Mouse (Mus musculus): Measurements from ENCODE around the gene Pard3. TPM values are rescaled to one million over a fixed set of nuclear protein-coding genes. Genes with fewer than 3 reads are reported as not detected.

The Pard3 gene
- total and polyA plus RNA-seq, 3 experiments = 0.51 to 1.3 (median 0.94) TPM

GRCm38 (mm10) chr8:127338183-127338582 is 274.5 kb downstream of the Pard3 start:
- no peaks in the 10 kb centered on the region for H3K4me1 ChIP-seq (ENCODE audit: control insufficient read depth in 1 of 2, insufficient read depth in 2 of 2)
- no peak for TF ChIP-seq MYC (IDR thresholded peaks at IDR 0.05; ENCODE audit: low read depth, low read length)
- TF ChIP-seq USF2 (conservative IDR thresholded peaks at IDR 0.05; ENCODE audit: low read depth, low read length) = no peak
- no peak for TF ChIP-seq GABPA (IDR thresholded peaks at IDR 0.05; ENCODE audit: insufficient replicate concordance, low read depth, low read length)
- H3K9ac ChIP-seq (ENCODE audit: insufficient read depth, low read depth) = no peak overlapping the region
- in situ Hi-C loops (cut with MboI; ENCODE audit: low pct_ligation_motif_present, low pct_unique_long_range_greater_than_20kb, low sequenced_read_pairs) (no loop called here), dilution Hi-C loops (cut with MboI; ENCODE audit: extremely low pct_ligation_motif_present, extremely low pct_unique_long_range_greater_than_20kb, low sequenced_read_pairs) (no loop called here)
- H3K27ac ChIP-seq (ENCODE audit: insufficient read depth, low read depth) = no peak overlapping the region
- H3K4me3 ChIP-seq (replicated peaks in 1 of 3; ENCODE audit: low read depth in 2 of 3, low read length in 2 of 3, poor library complexity in 1 of 3) = no peak overlapping the region
- H3K4me2 ChIP-seq (ENCODE audit: insufficient read depth, low read depth, poor library complexity, severe bottlenecking) = no peak overlapping the region
- H3K36me3 ChIP-seq (replicated peaks in 1 of 2; ENCODE audit: control insufficient read depth in 1 of 2, insufficient read depth in 1 of 2, low read length in 1 of 2) = no peaks in the 10 kb centered on the region
- H3K79me2 ChIP-seq (replicated peaks; ENCODE audit: control insufficient read depth, extremely low read depth, insufficient read depth, poor library complexity, severe bottlenecking) = no peaks in the 10 kb centered on the region
- H3K9me3 ChIP-seq (replicated peaks; ENCODE audit: low read length) = no peaks in the 10 kb centered on the region
- H3K27me3 ChIP-seq (replicated peaks) = no peaks in the 10 kb centered on the region
- no peak for DNase-seq (ENCODE audit: extremely low read depth)

GRCm38 (mm10) chr8:127341046-127341445 is 277.4 kb downstream of the Pard3 start:
- Histone ChIP-seq H3K9ac (ENCODE audit: insufficient read depth, low read depth) (no peak overlapping the region), H3K27me3 (replicated peaks) (no peaks in the 10 kb centered on the region), H3K36me3 (replicated peaks in 1 of 2; ENCODE audit: control insufficient read depth in 1 of 2, insufficient read depth in 1 of 2, low read length in 1 of 2) (no peaks in the 10 kb centered on the region), H3K4me3 (replicated peaks in 1 of 3; ENCODE audit: low read depth in 2 of 3, low read length in 2 of 3, poor library complexity in 1 of 3) (no peak overlapping the region), H3K4me1 (ENCODE audit: control insufficient read depth in 1 of 2, insufficient read depth in 2 of 2) (no peaks in the 10 kb centered on the region), H3K27ac (ENCODE audit: insufficient read depth, low read depth) (no peak overlapping the region), H3K4me2 (ENCODE audit: insufficient read depth, low read depth, poor library complexity, severe bottlenecking) (no peak overlapping the region), H3K79me2 (replicated peaks; ENCODE audit: control insufficient read depth, extremely low read depth, insufficient read depth, poor library complexity, severe bottlenecking) (no peaks in the 10 kb centered on the region), H3K9me3 (replicated peaks; ENCODE audit: low read length) (no peaks in the 10 kb centered on the region)
- in situ Hi-C loops (cut with MboI; ENCODE audit: low pct_ligation_motif_present, low pct_unique_long_range_greater_than_20kb, low sequenced_read_pairs) = no loop called here
- dilution Hi-C loops (cut with MboI; ENCODE audit: extremely low pct_ligation_motif_present, extremely low pct_unique_long_range_greater_than_20kb, low sequenced_read_pairs) = no loop called here
- no peak for DNase-seq (ENCODE audit: extremely low read depth)
- TF ChIP-seq NRF1 (IDR thresholded peaks at IDR 0.05; ENCODE audit: low read depth, low read length) (no peak), UBTF (IDR thresholded peaks at IDR 0.05; ENCODE audit: low read depth, low read length) (no peak), MAZ (IDR thresholded peaks at IDR 0.05; ENCODE audit: low read depth, low read length) (no peak), RAD21 (IDR thresholded peaks at IDR 0.05; ENCODE audit: low read depth, low read length) (no peak), SIN3A (IDR thresholded peaks at IDR 0.05; ENCODE audit: low read length) (no peak), MAX (IDR thresholded peaks at IDR 0.05; ENCODE audit: low read length) (no peak)

- in situ Hi-C loops (cut with MboI; ENCODE audit: low pct_ligation_motif_present, low pct_unique_long_range_greater_than_20kb, low sequenced_read_pairs) = no loop called here
- Histone ChIP-seq H3K4me1 (ENCODE audit: control insufficient read depth in 1 of 2, insufficient read depth in 2 of 2) (no peaks in the 10 kb centered on the region), H3K27ac (ENCODE audit: insufficient read depth, low read depth) (no peak overlapping the region), H3K4me2 (ENCODE audit: insufficient read depth, low read depth, poor library complexity, severe bottlenecking) (no peak overlapping the region), H3K4me3 (replicated peaks in 1 of 3; ENCODE audit: low read depth in 2 of 3, low read length in 2 of 3, poor library complexity in 1 of 3) (no peak overlapping the region), H3K9ac (ENCODE audit: insufficient read depth, low read depth) (no peak overlapping the region), H3K36me3 (replicated peaks in 1 of 2; ENCODE audit: control insufficient read depth in 1 of 2, insufficient read depth in 1 of 2, low read length in 1 of 2) (no peaks in the 10 kb centered on the region), H3K27me3 (replicated peaks) (no peaks in the 10 kb centered on the region), H3K79me2 (replicated peaks; ENCODE audit: control insufficient read depth, extremely low read depth, insufficient read depth, poor library complexity, severe bottlenecking) (no peaks in the 10 kb centered on the region), H3K9me3 (replicated peaks; ENCODE audit: low read length) (no peaks in the 10 kb centered on the region)
- TF ChIP-seq MAX (IDR thresholded peaks at IDR 0.05; ENCODE audit: low read length) (no peak), ELF1 (IDR thresholded peaks at IDR 0.05; ENCODE audit: low read depth, low read length) (no peak), ZC3H11A (IDR thresholded peaks at IDR 0.05; ENCODE audit: low read depth, low read length) (no peak), ZKSCAN1 (IDR thresholded peaks at IDR 0.05; ENCODE audit: borderline replicate concordance, low read depth, low read length) (no peak), POLR2A (IDR thresholded peaks at IDR 0.05; ENCODE audit: low read depth, low read length) (no peak), ZNF384 (IDR thresholded peaks at IDR 0.05; ENCODE audit: low read depth, low read length) (no peak), NRF1 (IDR thresholded peaks at IDR 0.05; ENCODE audit: low read depth, low read length) (no peak), E2F4 (IDR thresholded peaks at IDR 0.05; ENCODE audit: insufficient replicate concordance, low read depth, low read length) (no peak)
- no peak for DNase-seq (ENCODE audit: extremely low read depth)
- dilution Hi-C loops (cut with MboI; ENCODE audit: extremely low pct_ligation_motif_present, extremely low pct_unique_long_range_greater_than_20kb, low sequenced_read_pairs) = no loop called here
These were observed 279.4 kb downstream of the Pard3 start for GRCm38 (mm10) chr8:127343115-127343514.
